Mouse (Mus musculus) midbrain, postnatal 0 days (tissue): Measurements from ENCODE around the gene Phf23. TPM values are rescaled to one million over a fixed set of nuclear protein-coding genes. Genes with fewer than 3 reads are reported as not detected.
A peak's percentile ranks its signal among the peaks of the same experiment; 100 is the strongest.

Experiments used
- ATAC-seq: fragments of 200-750 bp; cut with Nextera tagmentation; 2 replicates; pipeline ENCODE4 v1.8.0; 2017; ENCODE audit warnings: moderate number of reproducible peaks, mild to moderate bottlenecking, moderate TSS enrichment, moderate library complexity; ENCODE audit not compliant: low FRiP score
- DNase-seq: peaks from one replicate; pipeline ENCODE4 v3.0.0-alpha.2; 2015; ENCODE audit warnings: low spot score
- H3K27ac ChIP-seq: fragments of 300-500 bp; sonication (generic); 2 replicates; pipeline ENCODE4 v1.5.1; 2014; ENCODE audit warnings: low read depth, mild to moderate bottlenecking, low read length, mixed read lengths
- H3K27me3 ChIP-seq: fragments of 300-500 bp; sonication (generic); 2 replicates; pipeline ENCODE4 v1.6.1; 2014; ENCODE audit warnings: low read length, control low read depth, mixed read lengths; ENCODE audit not compliant: insufficient read depth
- H3K36me3 ChIP-seq: fragments of 300-500 bp; sonication (generic); 2 replicates; pipeline ENCODE4 v1.6.1; 2014; ENCODE audit warnings: low read length, control low read depth, mixed read lengths; ENCODE audit not compliant: insufficient read depth
- H3K4me1 ChIP-seq: fragments of 300-500 bp; sonication (generic); 2 replicates; pipeline ENCODE4 v1.6.1; 2014; ENCODE audit warnings: mild to moderate bottlenecking, control low read depth, antibody characterized with exemption, low read length, mixed read lengths; ENCODE audit not compliant: insufficient read depth
- H3K4me2 ChIP-seq: fragments of 300-500 bp; sonication (generic); 2 replicates; pipeline ENCODE4 v1.6.1; 2014; ENCODE audit warnings: low read depth, mild to moderate bottlenecking, low read length, mixed read lengths; ENCODE audit not compliant: poor library complexity, severe bottlenecking
- H3K4me3 ChIP-seq: fragments of 300-500 bp; sonication (generic); 2 replicates; pipeline ENCODE4 v1.5.1; 2014; ENCODE audit warnings: low read depth, mild to moderate bottlenecking, low read length, moderate library complexity
- H3K9ac ChIP-seq: fragments of 300-500 bp; sonication (generic); replicated peaks from 2 replicates; pipeline ENCODE4 v1.6.1; 2014; ENCODE audit warnings: mild to moderate bottlenecking, low read length, moderate library complexity, mixed read lengths; ENCODE audit not compliant: poor library complexity, severe bottlenecking
- H3K9me3 ChIP-seq: fragments of 300-500 bp; sonication (generic); 2 replicates; pipeline ENCODE4 v1.6.1; 2016; ENCODE audit warnings: low read length, control low read depth
- CTCF ChIP-seq: IDR thresholded peaks from 2 replicates; pipeline ENCODE4 v1.5.1; 2016; ENCODE audit warnings: antibody characterized with exemption, mild to moderate bottlenecking
- WGBS: fragments of 180-500 bp; shearing (Covaris S2); extraction: QIAGEN DNeasy Blood & Tissue Kit; methylation state at CpG from one replicate; pipeline ENCODE4 v1.1.7; 2014; 5-methylcytosine and 5-hydroxymethylcytosine counted together
- polyA plus RNA-seq: library from polyadenylated mRNA; unstranded; fragments of >200 nt; fragmentation: Nextera tagmentation; extraction: Ambion mirVana; gene quantifications from 2 replicates; pipeline ENCODE4 v1.2.1, GENCODE M21; 2015
- total RNA-seq: library from RNA; depleted of rRNA; stranded (reverse); fragments of >200 nt; gene quantifications from 2 replicates; pipeline ENCODE4 v1.2.3, GENCODE M21; 2014

The Phf23 gene
- total and polyA plus RNA-seq, 2 experiments from 2014 or later, result 40.0 to 45.2 TPM

- DNase-seq (no peak), ATAC-seq (no peak)
- H3K27me3 ChIP-seq, result no peaks in the 10 kb centered on the region
- no peak overlapping the region for H3K9ac ChIP-seq
- H3K27ac ChIP-seq, result peak overlapping the region; percentile 90; the same call in 1 of the 2 replicates
- no peaks in the 10 kb centered on the region for H3K9me3 ChIP-seq
- WGBS, result 91% methylated on average over 28 of the region's 28 CpGs
- H3K4me2 ChIP-seq, result peak overlapping the region; percentile 58
- H3K4me3 ChIP-seq, result peak overlapping the region; percentile 30; the same call in 1 of the 2 replicates
- H3K4me1 ChIP-seq, result peaks cover 37% of the 10 kb centered on the region
- no peak for TF ChIP-seq CTCF
- H3K36me3 ChIP-seq, result peaks cover 36% of the 10 kb centered on the region
Measured at GRCm38 (mm10) chr11:70030651-70031320, 35.2 kb downstream of the Phf23 start.

DNA sequence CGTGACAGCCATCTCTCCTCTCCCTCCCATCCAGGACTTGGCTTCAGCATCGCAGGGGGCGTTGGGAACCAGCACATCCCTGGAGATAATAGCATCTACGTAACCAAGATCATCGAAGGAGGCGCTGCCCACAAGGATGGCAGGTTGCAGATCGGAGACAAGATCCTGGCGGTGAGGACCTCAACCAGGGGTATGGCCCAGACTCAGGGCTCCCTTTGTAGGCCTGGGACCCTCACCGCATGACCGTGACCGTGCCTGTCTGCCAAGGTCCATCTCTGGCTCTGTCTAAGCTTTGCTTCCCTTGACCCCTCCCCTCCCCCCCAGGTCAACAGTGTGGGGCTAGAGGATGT lies 35.7 kb downstream of the Phf23 start:
- H3K4me3 ChIP-seq, result no peak overlapping the region
- H3K27ac ChIP-seq, result no peak overlapping the region
- no peak overlapping the region for H3K9ac ChIP-seq
- ATAC-seq (no peak), DNase-seq (no peak)
- 94% methylated on average over 11 of the region's 11 CpGs for WGBS
- peaks cover 34% of the 10 kb centered on the region for H3K4me1 ChIP-seq
- H3K9me3 ChIP-seq, result no peaks in the 10 kb centered on the region
- TF ChIP-seq CTCF, result no peak
- H3K27me3 ChIP-seq, result no peaks in the 10 kb centered on the region
- peaks cover 36% of the 10 kb centered on the region for H3K36me3 ChIP-seq
- H3K4me2 ChIP-seq, result no peak overlapping the region

DNA sequence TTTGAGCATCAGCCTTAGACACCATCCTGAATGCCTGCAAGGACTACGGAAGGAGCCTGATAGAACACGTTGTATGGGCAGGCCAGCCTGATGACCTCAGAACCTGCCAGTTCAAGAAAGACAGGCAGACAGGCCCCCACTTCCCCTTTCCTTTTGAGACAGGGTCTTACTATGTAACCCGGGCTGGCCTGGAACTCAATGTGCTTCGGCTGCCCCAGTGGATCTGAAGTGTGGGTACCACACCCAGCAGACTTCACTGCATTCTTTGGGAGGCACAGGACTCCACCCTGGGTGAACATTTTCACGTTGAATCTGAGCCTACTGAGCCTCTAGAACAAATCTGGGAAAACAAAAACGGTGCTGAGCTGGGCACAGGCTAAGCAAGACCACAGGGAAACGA lies 42.6 kb downstream of the Phf23 start:
- Histone ChIP-seq H3K9me3 (no peaks in the 10 kb centered on the region), H3K27ac (no peak overlapping the region), H3K4me2 (no peak overlapping the region), H3K4me1 (no peaks in the 10 kb centered on the region), H3K36me3 (peaks cover 66% of the 10 kb centered on the region), H3K4me3 (no peak overlapping the region), H3K27me3 (no peaks in the 10 kb centered on the region), H3K9ac (no peak overlapping the region)
- TF ChIP-seq CTCF, result no peak
- ATAC-seq (no peak), DNase-seq (no peak)
- whole genome bisulfite sequencing, result 84% methylated on average over 7 of the region's 7 CpGs

- 93% methylated on average over 10 of the region's 10 CpGs for WGBS
- ATAC-seq, result no peak
- H3K36me3 ChIP-seq, result peaks cover 71% of the 10 kb centered on the region
Measured at GRCm38 (mm10) chr11:70039631-70040030, 44.1 kb downstream of the Phf23 start.

GRCm38 (mm10) chr11:70040184-70040583 lies 44.6 kb downstream of the Phf23 start:
- Histone ChIP-seq H3K27me3 (no peaks in the 10 kb centered on the region), H3K4me2 (no peak overlapping the region), H3K27ac (no peak overlapping the region), H3K4me1 (no peaks in the 10 kb centered on the region), H3K36me3 (peaks cover 71% of the 10 kb centered on the region), H3K4me3 (no peak overlapping the region), H3K9ac (no peak overlapping the region), H3K9me3 (no peaks in the 10 kb centered on the region)
- no peak for TF ChIP-seq CTCF
- ATAC-seq, result no peak
- no peak for DNase-seq
- WGBS, result 90% methylated on average over 7 of the region's 7 CpGs

More at GRCm38 (mm10) chr11:70039631-70040030, 44.1 kb downstream of the Phf23 start:
- H3K4me2 ChIP-seq, result no peak overlapping the region
- H3K27me3 ChIP-seq, result no peaks in the 10 kb centered on the region
- H3K4me1 ChIP-seq, result no peaks in the 10 kb centered on the region
- no peak overlapping the region for H3K27ac ChIP-seq
- TF ChIP-seq CTCF, result no peak
- DNase-seq, result no peak
- H3K9me3 ChIP-seq, result no peaks in the 10 kb centered on the region
- no peak overlapping the region for H3K4me3 ChIP-seq
- H3K9ac ChIP-seq, result no peak overlapping the region

GRCm38 (mm10) chr11:70042309-70043085 lies 46.9 kb downstream of the Phf23 start:
- H3K9me3 ChIP-seq, result no peaks in the 10 kb centered on the region
- H3K36me3 ChIP-seq, result peaks cover 74% of the 10 kb centered on the region
- DNase-seq (no peak), ATAC-seq (no peak)
- 88% methylated on average over 23 of the region's 23 CpGs for WGBS
- no peak for TF ChIP-seq CTCF
- no peaks in the 10 kb centered on the region for H3K4me1 ChIP-seq
- H3K4me3 ChIP-seq, result no peak overlapping the region
- no peaks in the 10 kb centered on the region for H3K27me3 ChIP-seq
- H3K4me2 ChIP-seq, result no peak overlapping the region
- no peak overlapping the region for H3K27ac ChIP-seq
- H3K9ac ChIP-seq, result no peak overlapping the region
